Mouse (Mus musculus) neural tube, embryonic 14.5 days (tissue): ENCODE data around the gene Mon2. TPM values are rescaled to one million over a fixed set of nuclear protein-coding genes. Genes with fewer than 3 reads are reported as not detected.

ENCODE experiments used
- ATAC-seq: fragments of 200-750 bp; cut with Nextera tagmentation; 2 replicates; pipeline ENCODE4 v1.8.0; 2017; ENCODE audit warnings: low read depth, mild to moderate bottlenecking, moderate TSS enrichment, moderate library complexity
- H3K27ac ChIP-seq: fragments of 300-500 bp; sonication (generic); 2 replicates; pipeline ENCODE4 v1.5.1; 2014; ENCODE audit warnings: low read depth, mild to moderate bottlenecking, control low read depth, low read length, moderate library complexity, mixed read lengths
- H3K27me3 ChIP-seq: fragments of 300-500 bp; sonication (generic); 2 replicates; pipeline ENCODE4 v1.6.1; 2014; ENCODE audit warnings: low read length; ENCODE audit not compliant: control insufficient read depth, insufficient read depth
- H3K36me3 ChIP-seq: fragments of 300-500 bp; sonication (generic); 2 replicates; pipeline ENCODE4 v1.6.1; 2014; ENCODE audit warnings: low read length, mixed read lengths; ENCODE audit not compliant: control insufficient read depth, insufficient read depth
- H3K4me1 ChIP-seq: fragments of 300-500 bp; sonication (generic); 2 replicates; pipeline ENCODE4 v1.6.1; 2014; ENCODE audit warnings: low read length; ENCODE audit not compliant: control insufficient read depth, insufficient read depth
- H3K4me2 ChIP-seq: fragments of 300-500 bp; sonication (generic); 2 replicates; pipeline ENCODE4 v1.6.1; 2014; ENCODE audit warnings: mild to moderate bottlenecking, low read depth, low read length, control low read depth
- H3K4me3 ChIP-seq: fragments of 300-500 bp; sonication (generic); 2 replicates; pipeline ENCODE4 v1.5.1; 2014; ENCODE audit warnings: low read depth, low read length, control low read depth, mixed read lengths
- H3K9ac ChIP-seq: fragments of 300-500 bp; sonication (generic); replicated peaks from 2 replicates; pipeline ENCODE4 v1.6.1; 2014; ENCODE audit warnings: low read depth, mild to moderate bottlenecking, control low read depth, low read length, mixed read lengths
- H3K9me3 ChIP-seq: fragments of 300-500 bp; sonication (generic); 2 replicates; pipeline ENCODE4 v1.6.1; 2016; ENCODE audit warnings: low read length; ENCODE audit not compliant: control insufficient read depth
- WGBS: fragments of 180-500 bp; shearing (Covaris S2); extraction: QIAGEN DNeasy Blood & Tissue Kit; methylation state at CpG from one replicate; pipeline ENCODE4 v1.1.7; 2014; 5-methylcytosine and 5-hydroxymethylcytosine counted together
- polyA plus RNA-seq: library from polyadenylated mRNA; unstranded; fragments of >200 nt; fragmentation: Nextera tagmentation; extraction: Ambion mirVana; gene quantifications from 2 replicates; pipeline ENCODE4 v1.2.1, GENCODE M21; 2014

Mon2 gene
- polyA plus RNA-seq, 1 experiment from 2014 or later, result 34.7 TPM

- Histone ChIP-seq H3K9me3 (no peaks in the 10 kb centered on the region), H3K36me3 (no peaks in the 10 kb centered on the region), H3K27me3 (no peaks in the 10 kb centered on the region), H3K9ac (no peak overlapping the region), H3K27ac (no peak overlapping the region), H3K4me2 (no peak overlapping the region), H3K4me1 (no peaks in the 10 kb centered on the region; the same call in 1 of the 2 replicates), H3K4me3 (no peak overlapping the region)
- ATAC-seq, result no peak
- WGBS, result 60% methylated on average over 9 of the region's 9 CpGs
These were observed 8.0 kb upstream of the Mon2 start for GRCm38 (mm10) chr10:123084307-123084706.

- WGBS, result under 1% methylated on average over 45 of the region's 48 CpGs
- peaks cover 11% of the 10 kb centered on the region for H3K4me1 ChIP-seq
- H3K27me3 ChIP-seq, result no peaks in the 10 kb centered on the region
- H3K4me2 ChIP-seq, result peak overlapping the region; percentile 88
- peak; percentile 83 for ATAC-seq
- H3K9ac ChIP-seq, result peak overlapping the region; percentile 95
- H3K4me3 ChIP-seq, result peak overlapping the region; percentile 95
- peak overlapping the region; percentile 78 for H3K27ac ChIP-seq
- H3K36me3 ChIP-seq, result no peaks in the 10 kb centered on the region
- H3K9me3 ChIP-seq, result no peaks in the 10 kb centered on the region
These were observed 508 bp downstream of the Mon2 start for GRCm38 (mm10) chr10:123075751-123076242.

- no peak overlapping the region for H3K4me2 ChIP-seq
- H3K36me3 ChIP-seq, result no peaks in the 10 kb centered on the region
- H3K4me3 ChIP-seq, result no peak overlapping the region
- no peaks in the 10 kb centered on the region for H3K27me3 ChIP-seq
- H3K9me3 ChIP-seq, result no peaks in the 10 kb centered on the region
- peaks cover 11% of the 10 kb centered on the region for H3K4me1 ChIP-seq
- ATAC-seq, result no peak
- H3K9ac ChIP-seq, result no peak overlapping the region
- 88% methylated on average over 2 of the region's 2 CpGs for WGBS
- no peak overlapping the region for H3K27ac ChIP-seq
These were observed 4.3 kb downstream of the Mon2 start for GRCm38 (mm10) chr10:123071997-123072396.

- no peak overlapping the region for H3K4me2 ChIP-seq
- H3K9ac ChIP-seq, result no peak overlapping the region
- no peak overlapping the region for H3K27ac ChIP-seq
- no peak overlapping the region for H3K4me3 ChIP-seq
- no peaks in the 10 kb centered on the region for H3K36me3 ChIP-seq
- 96% methylated on average over 2 of the region's 2 CpGs for WGBS
- ATAC-seq, result no peak
- no peaks in the 10 kb centered on the region for H3K9me3 ChIP-seq
- no peaks in the 10 kb centered on the region for H3K27me3 ChIP-seq
- no peaks in the 10 kb centered on the region for H3K4me1 ChIP-seq
These were observed 13.3 kb downstream of the Mon2 start for GRCm38 (mm10) chr10:123063021-123063420.

GRCm38 (mm10) chr10:123060831-123061230, 15.5 kb downstream of the Mon2 start:
- H3K36me3 ChIP-seq, result no peaks in the 10 kb centered on the region
- H3K27ac ChIP-seq, result no peak overlapping the region
- H3K4me1 ChIP-seq, result 0 out of 2 replicates have a peak, but pooled peaks cover 2% of the 10 kb centered on the region
- no peak overlapping the region for H3K4me3 ChIP-seq
- no peak overlapping the region for H3K9ac ChIP-seq
- no peaks in the 10 kb centered on the region for H3K27me3 ChIP-seq
- 93% methylated on average over 6 of the region's 6 CpGs for WGBS
- no peak for ATAC-seq
- H3K4me2 ChIP-seq, result no peak overlapping the region
- no peaks in the 10 kb centered on the region for H3K9me3 ChIP-seq

GRCm38 (mm10) chr10:123057082-123057481, 19.2 kb downstream of the Mon2 start:
- no peak for ATAC-seq
- H3K27ac ChIP-seq, result no peak overlapping the region
- WGBS, result 91% methylated on average over 1 of the region's 1 CpGs

GRCm38 (mm10) chr10:123056463-123056862, 19.8 kb downstream of the Mon2 start:
- Histone ChIP-seq H3K9ac (no peak overlapping the region), H3K27me3 (no peaks in the 10 kb centered on the region), H3K4me2 (no peak overlapping the region), H3K36me3 (no peaks in the 10 kb centered on the region), H3K4me3 (no peak overlapping the region), H3K4me1 (0 out of 2 replicates have a peak, but pooled peaks cover 2% of the 10 kb centered on the region), H3K27ac (no peak overlapping the region), H3K9me3 (no peaks in the 10 kb centered on the region)
- WGBS, result 57% methylated on average over 10 of the region's 10 CpGs
- ATAC-seq, result peak; percentile 70; the same call in 1 of the 2 replicates

More at GRCm38 (mm10) chr10:123057082-123057481, 19.2 kb downstream of the Mon2 start:
- Histone ChIP-seq H3K9me3 (no peaks in the 10 kb centered on the region), H3K4me1 (0 out of 2 replicates have a peak, but pooled peaks cover 2% of the 10 kb centered on the region), H3K36me3 (no peaks in the 10 kb centered on the region), H3K27me3 (no peaks in the 10 kb centered on the region), H3K4me2 (no peak overlapping the region), H3K4me3 (no peak overlapping the region), H3K9ac (no peak overlapping the region)

- H3K27ac ChIP-seq, result no peak overlapping the region
- no peak overlapping the region for H3K4me2 ChIP-seq
- no peak overlapping the region for H3K9ac ChIP-seq
- H3K9me3 ChIP-seq, result no peaks in the 10 kb centered on the region
- no peak overlapping the region for H3K4me3 ChIP-seq
- H3K27me3 ChIP-seq, result no peaks in the 10 kb centered on the region
- ATAC-seq, result no peak
- peaks cover 3% of the 10 kb centered on the region; the same call in 1 of the 2 replicates for H3K36me3 ChIP-seq
- WGBS, result 87% methylated on average over 9 of the region's 9 CpGs
- H3K4me1 ChIP-seq, result 0 out of 2 replicates have a peak, but pooled peaks cover 2% of the 10 kb centered on the region
These were observed 20.9 kb downstream of the Mon2 start for GRCm38 (mm10) chr10:123055205-123056000.

- Histone ChIP-seq H3K27ac (no peak overlapping the region), H3K4me1 (0 out of 2 replicates have a peak, but pooled peaks cover 2% of the 10 kb centered on the region), H3K9ac (no peak overlapping the region), H3K36me3 (peaks cover 4% of the 10 kb centered on the region; the same call in 1 of the 2 replicates), H3K27me3 (no peaks in the 10 kb centered on the region), H3K4me2 (no peak overlapping the region), H3K9me3 (no peaks in the 10 kb centered on the region), H3K4me3 (no peak overlapping the region)
- no peak for ATAC-seq
- 91% methylated on average over 4 of the region's 4 CpGs for WGBS
These were observed 22.7 kb downstream of the Mon2 start for GRCm38 (mm10) chr10:123053557-123053956.
